Mouse (Mus musculus): ENCODE measurements around the gene Tmem221.

Gene Tmem221

GRCm38 (mm10) chr8:71547590-71547989 is 11.1 kb downstream of the Tmem221 start:
- no peak for DNase-seq (ENCODE audit: low spot score)

- DNase-seq (ENCODE audit: low spot score), result no peak
Measured at GRCm38 (mm10) chr8:71545053-71545452, 13.6 kb downstream of the Tmem221 start.

GRCm38 (mm10) chr8:71543755-71544154 is 14.9 kb downstream of the Tmem221 start:
- no peak for DNase-seq (ENCODE audit: low spot score)

GRCm38 (mm10) chr8:71542632-71543343 is 15.9 kb downstream of the Tmem221 start, which contains the start of gene Mvb12a:
TSS of gene Mvb12a (plus strand) at chr8:71542922.
- DNase-seq (ENCODE audit: low spot score), result peak; percentile 99

- DNase-seq (ENCODE audit: low spot score), result peak; percentile 90
Measured at GRCm38 (mm10) chr8:71537028-71537867, 21.4 kb downstream of the Tmem221 start, which contains the start of gene Bst2. TSS of gene Bst2 (minus strand) at chr8:71537456.

GRCm38 (mm10) chr8:71535663-71536062 is 23.0 kb downstream of the Tmem221 start:
- DNase-seq (ENCODE audit: low spot score), result no peak

- DNase-seq (ENCODE audit: low spot score), result no peak
Measured at GRCm38 (mm10) chr8:71534263-71534810, 24.3 kb downstream of the Tmem221 start.

- peak; percentile 58 for DNase-seq (ENCODE audit: low spot score)
Measured at GRCm38 (mm10) chr8:71530735-71531467, 27.8 kb downstream of the Tmem221 start.

GRCm38 (mm10) chr8:71528362-71529073 is 30.2 kb downstream of the Tmem221 start:
- DNase-seq (ENCODE audit: low spot score), result no peak

- DNase-seq (ENCODE audit: low spot score), result no peak
Measured at GRCm38 (mm10) chr8:71527162-71527870, 31.4 kb downstream of the Tmem221 start.

- DNase-seq (ENCODE audit: low spot score), result peak; percentile 55
Measured at GRCm38 (mm10) chr8:71526272-71526671, 32.4 kb downstream of the Tmem221 start.

GRCm38 (mm10) chr8:71525226-71526050 is 33.2 kb downstream of the Tmem221 start, which contains the start of gene Ccdc194:
TSS of gene Ccdc194 (minus strand) at chr8:71525711.
- DNase-seq (ENCODE audit: low spot score), result no peak

- peak; percentile 99 for DNase-seq (ENCODE audit: low spot score)
Measured at GRCm38 (mm10) chr8:71521634-71522033, 37.0 kb downstream of the Tmem221 start.

- DNase-seq (ENCODE audit: low spot score), result peak; percentile 81
Measured at GRCm38 (mm10) chr8:71519037-71519825, 39.4 kb downstream of the Tmem221 start.

- peak; percentile 66 for DNase-seq (ENCODE audit: low spot score)
Measured at GRCm38 (mm10) chr8:71516786-71517185, 41.9 kb downstream of the Tmem221 start.

GRCm38 (mm10) chr8:71515043-71515442 is 43.6 kb downstream of the Tmem221 start:
- no peak for DNase-seq (ENCODE audit: low spot score)

GRCm38 (mm10) chr8:71513018-71513754 is 45.5 kb downstream of the Tmem221 start:
- DNase-seq (ENCODE audit: low spot score), result no peak

- DNase-seq (ENCODE audit: low spot score), result peak; percentile 43
Measured at GRCm38 (mm10) chr8:71511644-71512043, 47.0 kb downstream of the Tmem221 start, which contains the start of gene Plvap. TSS of gene Plvap (minus strand) at chr8:71511752.
